Mouse (Mus musculus) megakaryocyte-erythroid progenitor cell, adult 5-6 weeks (primary cell): ENCODE measurements at regions not wholly inside any gene's neighbourhood (a gene's known extent, or its start where the extent isn't known, plus 50 kb on each side); places are given as distances from the start of the nearest gene placed in this dataset.

Experiments
- ATAC-seq: replicated peaks from 2 replicates; pipeline ENCODE4 v1.8.0; 2016; ENCODE audit warnings: mild to moderate bottlenecking, inconsistent platforms; ENCODE audit not compliant: severe bottlenecking, poor library complexity, low FRiP score, low TSS enrichment

DNA sequence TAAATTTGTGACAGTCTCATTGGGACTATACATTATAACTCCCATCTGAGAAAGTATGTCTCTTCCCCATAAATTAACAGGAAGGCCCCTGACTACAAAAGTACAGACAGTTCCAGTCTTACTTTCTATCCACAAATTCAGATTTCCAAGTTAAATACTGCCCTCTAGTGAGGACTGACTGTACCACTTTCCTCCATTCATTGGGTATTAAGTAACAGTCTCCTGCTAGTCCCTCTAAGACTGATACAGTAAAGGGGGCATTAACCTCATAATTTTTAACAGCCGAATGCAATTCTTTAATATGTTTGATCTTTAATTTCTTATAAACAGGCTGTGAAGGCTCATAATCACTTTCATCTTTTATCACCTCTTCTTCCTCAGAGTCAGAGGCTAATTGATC lies 131.0 kb upstream of the Adcyap1 start:
- ATAC-seq = peak; percentile 59; the same call in 1 of the 2 replicates

DNA sequence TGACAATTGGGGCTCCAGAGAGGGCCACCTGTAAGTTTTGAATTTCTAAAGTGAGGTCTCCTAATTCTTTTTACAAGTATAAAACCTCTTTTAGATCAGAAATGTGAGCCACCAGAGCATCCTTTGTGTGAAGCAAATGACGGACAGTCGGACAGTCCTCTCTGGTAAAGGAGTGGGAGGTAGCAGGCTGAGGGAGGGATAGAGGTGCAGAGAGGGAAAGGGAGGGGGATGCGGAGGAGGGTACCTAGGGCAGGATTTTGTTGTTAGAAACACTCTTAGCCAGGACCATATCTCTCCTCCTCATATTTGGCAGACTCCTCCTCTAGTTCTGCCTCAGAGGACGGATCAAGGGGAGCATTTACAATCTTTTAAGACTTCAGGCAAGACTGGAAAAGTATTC lies 130.3 kb upstream of the Adcyap1 start:
- ATAC-seq = no peak

DNA sequence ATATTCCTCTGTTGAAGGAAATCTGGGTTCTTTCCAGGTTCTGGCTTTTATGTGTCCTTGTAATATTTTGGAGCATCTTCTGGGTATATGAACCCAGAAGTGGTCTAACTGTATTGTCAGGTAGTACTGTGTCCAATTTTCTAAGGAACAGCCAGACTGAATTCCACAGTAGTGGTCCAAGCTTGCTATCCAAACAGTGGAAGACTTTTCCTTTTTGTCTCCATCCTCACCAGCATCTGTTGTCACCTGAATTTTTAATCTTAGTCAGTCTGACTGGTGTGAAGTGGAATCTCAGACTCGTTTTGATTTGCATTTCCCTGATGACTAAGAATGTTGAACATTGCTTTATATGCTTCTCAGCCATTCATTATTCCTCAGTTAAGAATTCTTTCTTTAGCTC lies 114.8 kb upstream of the Adcyap1 start:
- ATAC-seq = no peak

DNA sequence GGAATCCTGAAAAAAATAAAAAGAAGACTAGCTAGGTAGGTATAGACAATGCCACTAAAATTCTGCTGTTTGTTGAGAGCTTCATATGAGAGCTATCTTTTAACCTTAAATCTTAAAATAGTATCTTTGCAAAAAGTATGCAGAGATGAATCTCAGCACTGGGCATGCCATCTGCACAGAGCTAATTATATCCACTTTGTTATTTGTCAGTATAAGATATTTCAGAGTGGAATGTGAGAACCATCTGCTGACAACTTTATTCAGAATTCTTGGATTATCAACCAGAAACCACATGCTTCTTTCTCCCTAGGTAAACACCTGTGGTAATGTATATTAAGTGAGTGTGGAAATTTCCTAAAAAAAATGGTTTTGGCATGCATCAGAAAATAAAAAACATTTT lies 94.3 kb upstream of the Adcyap1 start:
- ATAC-seq = no peak

DNA sequence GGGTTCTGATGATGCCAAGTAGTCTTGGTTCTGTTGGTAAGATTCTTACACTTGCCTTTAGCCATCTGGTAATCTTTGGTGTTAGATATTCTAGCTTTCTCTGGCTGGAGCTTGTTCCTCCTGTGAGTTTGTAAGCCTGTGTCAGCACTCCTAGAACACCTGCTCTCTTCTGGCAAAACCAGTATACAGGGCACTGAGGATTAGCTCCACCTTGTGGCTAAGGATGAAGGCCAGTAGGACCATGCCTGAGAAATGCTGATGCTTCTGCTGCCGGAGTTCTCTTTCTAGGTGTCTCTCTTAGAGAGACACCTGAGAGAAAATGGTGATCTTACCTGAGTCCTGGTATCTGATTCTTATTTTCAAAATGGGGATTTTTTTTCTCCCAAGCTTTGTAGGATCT lies 58.8 kb upstream of the Adcyap1 start:
- no peak for ATAC-seq

DNA sequence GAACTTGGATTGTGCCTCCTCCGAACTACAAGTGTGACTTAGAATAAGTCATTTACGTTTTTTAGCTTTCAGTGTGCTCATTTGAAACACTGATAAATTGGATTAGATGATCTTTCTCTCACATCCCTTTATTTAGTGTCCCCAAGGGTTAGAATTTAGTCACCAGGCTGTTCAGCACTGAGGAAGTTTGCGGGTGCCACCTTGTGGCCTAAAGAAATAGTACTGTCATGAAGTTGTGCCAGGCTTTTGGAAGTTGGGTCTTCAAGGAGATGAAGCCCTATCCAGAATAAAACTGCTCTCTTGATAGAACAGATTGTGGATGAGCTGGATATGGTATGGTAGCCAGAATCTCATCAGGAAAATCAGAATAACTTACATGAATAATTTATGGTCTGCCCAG lies 57.7 kb upstream of the Adcyap1 start:
- ATAC-seq = no peak
